Mouse (Mus musculus) heart, embryonic 15.5 days (tissue): ENCODE data around the gene Ccn1. TPM values are rescaled to one million over a fixed set of nuclear protein-coding genes. Genes with fewer than 3 reads are reported as not detected.
A peak's percentile ranks its signal among the peaks of the same experiment; 100 is the strongest.

Source experiments
- ATAC-seq: fragments of 200-750 bp; cut with Nextera tagmentation; replicated peaks from 2 replicates; pipeline ENCODE4 v1.8.0; 2017; ENCODE audit warnings: low read depth, moderate TSS enrichment; ENCODE audit not compliant: insufficient number of reproducible peaks, insufficient read depth, low FRiP score
- H3K27ac ChIP-seq: fragments of 300-500 bp; sonication (generic); 2 replicates; pipeline ENCODE4 v1.5.1; 2015; ENCODE audit warnings: mild to moderate bottlenecking, inconsistent platforms
- H3K27me3 ChIP-seq: fragments of 300-500 bp; sonication (generic); 2 replicates; pipeline ENCODE4 v1.6.1; 2015; ENCODE audit warnings: inconsistent platforms
- H3K36me3 ChIP-seq: fragments of 300-500 bp; sonication (generic); 2 replicates; pipeline ENCODE4 v1.6.1; 2015; ENCODE audit warnings: mild to moderate bottlenecking, inconsistent platforms
- H3K4me1 ChIP-seq: fragments of 300-500 bp; sonication (generic); replicated peaks from 2 replicates; pipeline ENCODE4 v1.6.1; 2015; ENCODE audit warnings: inconsistent platforms
- H3K4me2 ChIP-seq: fragments of 300-500 bp; sonication (generic); 2 replicates; pipeline ENCODE4 v1.6.1; 2015; ENCODE audit warnings: inconsistent platforms, mild to moderate bottlenecking, moderate library complexity
- H3K4me3 ChIP-seq: fragments of 300-500 bp; sonication (generic); 2 replicates; pipeline ENCODE4 v1.5.1; 2015; ENCODE audit warnings: mild to moderate bottlenecking, inconsistent platforms
- H3K9ac ChIP-seq: fragments of 300-500 bp; sonication (generic); 2 replicates; pipeline ENCODE4 v1.6.1; 2015; ENCODE audit warnings: mild to moderate bottlenecking, inconsistent platforms
- H3K9me3 ChIP-seq: fragments of 300-500 bp; sonication (generic); replicated peaks from 2 replicates; pipeline ENCODE4 v1.6.1; 2016; ENCODE audit warnings: inconsistent platforms
- WGBS: fragments of 180-500 bp; shearing (Covaris S2); methylation state at CpG from one replicate; pipeline ENCODE4 v1.1.7; 2015; ENCODE audit warnings: mixed read lengths; 5-methylcytosine and 5-hydroxymethylcytosine counted together
- polyA plus RNA-seq: library from polyadenylated mRNA; unstranded; fragments of >200 nt; fragmentation: Nextera tagmentation; extraction: Ambion mirVana; gene quantifications from 2 replicates; pipeline ENCODE4 v1.2.1, GENCODE M21; 2015

The Ccn1 gene
- polyA plus RNA-seq, 1 experiment from 2014 or later: 60.4 TPM

DNA sequence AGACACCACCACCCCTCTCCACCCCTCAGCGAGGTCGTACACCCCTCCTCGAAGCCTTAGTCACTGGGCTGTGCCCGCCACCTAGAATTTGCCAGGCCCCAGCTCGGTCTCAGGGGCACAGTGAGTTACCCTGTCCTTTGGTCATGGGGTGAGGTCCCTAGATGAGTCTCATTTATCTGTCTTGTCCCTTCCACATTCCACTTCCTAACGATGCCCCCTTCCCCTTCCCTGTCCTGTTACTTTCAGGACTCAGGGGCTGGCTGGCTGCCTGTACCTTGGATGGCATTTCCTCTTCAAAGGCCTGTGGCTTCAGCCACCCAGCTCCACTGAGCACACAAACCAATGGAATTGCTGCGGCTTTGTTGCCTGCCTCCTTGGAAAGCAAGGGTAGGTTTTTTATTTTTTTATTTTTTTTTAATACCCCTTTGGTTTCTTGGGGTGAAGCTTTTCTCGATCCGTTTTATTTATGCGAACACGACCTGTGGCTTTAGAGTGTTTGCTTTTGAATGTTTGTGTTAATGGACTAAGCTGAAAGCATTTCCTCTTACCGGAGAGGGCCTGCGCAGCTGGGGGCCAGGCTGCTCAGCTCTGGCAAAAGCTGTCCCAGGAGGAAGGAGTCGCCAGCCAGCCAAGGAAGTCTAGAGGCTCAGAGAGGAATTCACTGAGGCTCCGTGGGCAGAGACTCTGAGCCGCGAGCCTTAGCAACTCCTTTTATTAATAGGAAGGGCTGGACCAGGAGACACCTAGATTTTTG lies 35.2 kb downstream of the Ccn1 start:
- WGBS: 23% methylated on average over 17 of the region's 17 CpGs
- 0 out of 2 replicates have a peak overlapping the region, but pooled peaks have one; percentile 4 for H3K9ac ChIP-seq
- H3K4me2 ChIP-seq: peak overlapping the region; percentile 14; the same call in 1 of the 2 replicates
- 0 out of 2 replicates have a peak, but pooled peaks have one; percentile 31 for ATAC-seq
- H3K27ac ChIP-seq: peak overlapping the region; percentile 35
- peaks cover 10% of the 10 kb centered on the region for H3K4me1 ChIP-seq
- H3K36me3 ChIP-seq: no peaks in the 10 kb centered on the region
- no peaks in the 10 kb centered on the region for H3K9me3 ChIP-seq
- H3K4me3 ChIP-seq: no peak overlapping the region
- H3K27me3 ChIP-seq: no peaks in the 10 kb centered on the region

DNA sequence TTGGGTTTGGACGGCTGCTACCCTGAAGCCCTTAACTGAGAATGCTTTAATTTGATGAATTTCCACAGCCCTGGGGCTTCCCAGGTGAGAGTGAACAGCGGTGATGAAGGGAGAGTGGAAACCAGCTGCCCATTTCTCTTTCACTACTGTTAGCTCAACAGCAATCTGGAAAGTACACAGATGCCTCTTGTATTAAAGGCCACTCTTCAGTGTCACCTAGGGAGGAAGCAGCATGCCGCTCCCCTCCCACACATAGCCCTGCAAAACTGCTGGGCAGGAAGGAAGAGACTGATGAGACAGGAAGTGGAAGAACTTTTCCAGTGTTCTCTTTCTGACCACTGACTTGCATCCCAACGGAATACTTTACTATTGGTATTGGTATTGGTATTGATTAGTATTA lies 36.5 kb downstream of the Ccn1 start:
- no peak overlapping the region for H3K4me3 ChIP-seq
- WGBS: 66% methylated on average over 4 of the region's 4 CpGs
- H3K9me3 ChIP-seq: no peaks in the 10 kb centered on the region
- no peaks in the 10 kb centered on the region for H3K36me3 ChIP-seq
- ATAC-seq: no peak
- no peaks in the 10 kb centered on the region for H3K27me3 ChIP-seq
- H3K27ac ChIP-seq: no peak overlapping the region
- H3K4me2 ChIP-seq: no peak overlapping the region
- peaks cover 10% of the 10 kb centered on the region for H3K4me1 ChIP-seq
- no peak overlapping the region for H3K9ac ChIP-seq

DNA sequence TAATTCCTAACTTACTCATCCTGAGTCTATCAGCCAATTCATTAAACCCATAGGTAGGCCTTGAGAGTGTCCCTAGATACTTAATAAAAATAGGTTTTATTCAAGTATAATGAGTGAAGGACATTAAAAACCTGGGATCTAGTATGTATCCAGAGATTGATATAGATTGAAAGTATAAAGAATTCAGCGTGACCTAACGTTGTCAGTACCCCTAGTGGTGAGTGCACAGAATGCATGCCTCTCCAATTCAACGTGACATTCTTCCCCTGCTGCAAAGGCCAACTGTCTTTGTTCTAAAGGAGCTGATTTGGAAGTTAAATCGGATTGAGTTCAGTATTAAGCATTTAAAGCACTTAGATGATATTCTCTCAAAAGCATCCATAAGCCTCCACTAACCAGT lies 37.1 kb downstream of the Ccn1 start:
- Histone ChIP-seq H3K9me3 (no peaks in the 10 kb centered on the region), H3K4me1 (peaks cover 10% of the 10 kb centered on the region), H3K4me2 (no peak overlapping the region), H3K36me3 (no peaks in the 10 kb centered on the region), H3K27me3 (no peaks in the 10 kb centered on the region), H3K27ac (no peak overlapping the region), H3K4me3 (no peak overlapping the region), H3K9ac (no peak overlapping the region)
- ATAC-seq: no peak
- WGBS: 26% methylated on average over 4 of the region's 4 CpGs

DNA sequence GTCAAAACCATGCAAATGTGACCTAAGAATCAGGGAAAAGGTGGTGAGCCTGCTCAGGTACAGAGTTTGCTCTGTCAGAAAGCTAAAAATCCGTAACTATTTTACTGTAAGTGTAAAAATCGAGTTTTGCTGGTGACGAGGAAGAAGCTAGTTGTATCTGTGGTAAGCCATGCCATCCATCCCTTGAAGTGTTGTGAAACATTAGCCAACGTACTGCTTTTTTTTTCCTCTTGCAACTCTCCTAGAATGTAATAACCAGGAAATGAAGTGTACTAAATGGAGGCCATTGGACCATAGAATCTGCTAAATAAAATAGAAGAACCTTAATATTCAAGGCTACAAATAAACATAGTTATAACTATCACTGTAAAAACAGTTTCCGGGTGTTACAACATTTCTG lies 41.5 kb downstream of the Ccn1 start:
- Histone ChIP-seq H3K27ac (no peak overlapping the region), H3K27me3 (no peaks in the 10 kb centered on the region), H3K4me2 (no peak overlapping the region), H3K9me3 (no peaks in the 10 kb centered on the region), H3K4me1 (no peaks in the 10 kb centered on the region), H3K36me3 (peaks cover 18% of the 10 kb centered on the region; the same call in 1 of the 2 replicates), H3K9ac (no peak overlapping the region), H3K4me3 (no peak overlapping the region)
- 89% methylated on average over 5 of the region's 5 CpGs for WGBS
- no peak for ATAC-seq

DNA sequence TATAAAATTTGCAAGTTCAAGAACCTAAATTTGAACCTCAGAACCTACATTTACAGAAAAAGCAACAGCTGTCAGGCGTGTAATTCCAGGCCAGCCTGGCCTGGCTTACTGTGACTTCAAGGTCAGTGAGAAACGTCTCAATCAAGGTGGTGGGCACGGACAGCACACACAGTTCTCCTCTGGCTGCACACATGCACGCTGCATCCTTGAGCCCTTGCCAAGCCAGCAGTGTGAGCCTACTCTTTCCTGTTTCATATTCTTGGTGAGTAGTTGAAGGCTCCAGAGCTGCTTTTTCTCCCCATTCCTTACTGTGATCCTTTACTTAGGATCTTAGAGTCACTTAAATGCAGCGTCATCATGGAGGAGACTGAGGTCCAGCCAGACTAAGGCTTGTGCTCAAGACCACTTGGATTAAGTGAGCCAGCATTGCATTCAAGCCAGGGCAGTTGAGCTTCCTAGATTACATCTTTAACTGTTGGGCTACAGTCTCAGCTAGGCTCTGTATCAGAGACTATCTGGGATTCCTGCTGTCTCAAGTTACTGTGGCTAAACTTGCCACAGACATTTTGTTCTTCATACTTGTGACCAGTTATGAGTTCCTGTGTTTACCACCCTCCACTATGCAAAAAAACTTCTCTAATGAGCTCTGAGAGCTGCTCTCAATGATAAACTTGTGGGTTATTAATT lies 44.2 kb downstream of the Ccn1 start:
- Histone ChIP-seq H3K27me3 (no peaks in the 10 kb centered on the region), H3K4me2 (no peak overlapping the region), H3K9ac (no peak overlapping the region), H3K27ac (no peak overlapping the region), H3K36me3 (peaks cover 21% of the 10 kb centered on the region; the same call in 1 of the 2 replicates), H3K4me3 (no peak overlapping the region), H3K4me1 (0 out of 2 replicates have a peak, but pooled peaks cover 7% of the 10 kb centered on the region), H3K9me3 (no peaks in the 10 kb centered on the region)
- WGBS: 76% methylated on average over 5 of the region's 5 CpGs
- no peak for ATAC-seq

DNA sequence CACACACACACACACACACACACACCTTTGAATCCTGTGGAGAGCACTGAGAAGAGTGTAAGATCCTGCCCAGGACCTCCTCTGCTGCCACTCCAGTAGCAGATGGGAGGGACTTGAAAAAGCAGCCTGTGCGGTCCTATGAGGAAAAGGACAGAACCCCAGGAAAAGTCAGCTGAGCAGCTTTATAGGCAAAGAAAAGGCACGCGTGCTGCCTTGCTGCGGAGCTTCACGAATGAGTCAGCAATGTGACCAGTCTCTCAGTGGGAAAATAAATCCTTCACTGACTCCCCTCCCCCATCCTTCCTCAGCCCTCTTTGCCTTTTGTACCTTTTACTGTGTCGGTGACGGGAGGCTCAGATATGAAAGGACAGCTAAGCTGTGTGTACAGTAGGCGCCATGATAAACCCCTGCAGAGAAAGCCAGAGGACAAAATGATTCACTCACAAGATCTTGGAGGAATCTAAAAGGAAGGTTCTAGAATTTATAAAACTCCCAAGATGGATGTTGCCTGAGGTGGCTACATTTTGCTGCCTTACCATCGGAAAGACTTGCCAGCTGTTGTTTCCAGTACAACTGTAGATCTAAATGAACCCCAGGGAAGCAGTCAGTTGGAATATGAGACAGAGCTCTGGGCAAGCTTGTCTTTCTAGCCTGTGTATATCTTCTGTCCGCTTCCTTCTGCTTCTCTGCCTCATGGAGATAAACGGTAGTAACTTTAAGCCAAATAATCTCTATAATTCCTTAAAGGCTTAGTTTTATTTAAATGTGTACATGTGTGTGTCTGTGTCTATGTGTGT lies 47.2 kb downstream of the Ccn1 start:
- ATAC-seq: no peak
- H3K9me3 ChIP-seq: no peaks in the 10 kb centered on the region
- no peak overlapping the region for H3K4me3 ChIP-seq
- WGBS: 58% methylated on average over 11 of the region's 11 CpGs
- H3K4me1 ChIP-seq: 0 out of 2 replicates have a peak, but pooled peaks cover 7% of the 10 kb centered on the region
- no peak overlapping the region for H3K4me2 ChIP-seq
- H3K27ac ChIP-seq: no peak overlapping the region
- no peak overlapping the region for H3K9ac ChIP-seq
- H3K36me3 ChIP-seq: peaks cover 38% of the 10 kb centered on the region
- H3K27me3 ChIP-seq: no peaks in the 10 kb centered on the region

DNA sequence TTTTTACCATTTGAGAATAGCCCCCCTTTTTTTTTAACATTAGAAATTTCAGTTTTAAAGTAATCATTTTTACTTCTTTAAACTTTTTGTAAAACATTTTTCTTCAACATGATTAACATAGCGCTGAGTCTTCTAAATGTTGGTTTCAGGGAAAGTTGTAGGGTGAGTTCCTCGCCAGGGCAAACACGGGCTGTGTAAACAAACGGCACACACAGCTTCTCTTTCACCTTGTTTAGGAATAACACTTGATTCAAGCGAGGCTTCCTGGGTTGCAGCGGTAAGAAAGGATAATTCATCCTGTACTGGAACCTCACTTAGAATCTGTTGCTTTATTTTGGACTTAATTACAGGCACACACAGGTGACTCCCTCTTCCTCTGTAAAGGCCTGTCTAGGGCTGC lies 48.4 kb downstream of the Ccn1 start:
- Histone ChIP-seq H3K9ac (no peak overlapping the region), H3K4me3 (no peak overlapping the region), H3K4me1 (0 out of 2 replicates have a peak, but pooled peaks cover 7% of the 10 kb centered on the region), H3K27ac (no peak overlapping the region), H3K27me3 (no peaks in the 10 kb centered on the region), H3K36me3 (peaks cover 38% of the 10 kb centered on the region), H3K9me3 (no peaks in the 10 kb centered on the region), H3K4me2 (no peak overlapping the region)
- 76% methylated on average over 6 of the region's 6 CpGs for WGBS
- no peak for ATAC-seq

DNA sequence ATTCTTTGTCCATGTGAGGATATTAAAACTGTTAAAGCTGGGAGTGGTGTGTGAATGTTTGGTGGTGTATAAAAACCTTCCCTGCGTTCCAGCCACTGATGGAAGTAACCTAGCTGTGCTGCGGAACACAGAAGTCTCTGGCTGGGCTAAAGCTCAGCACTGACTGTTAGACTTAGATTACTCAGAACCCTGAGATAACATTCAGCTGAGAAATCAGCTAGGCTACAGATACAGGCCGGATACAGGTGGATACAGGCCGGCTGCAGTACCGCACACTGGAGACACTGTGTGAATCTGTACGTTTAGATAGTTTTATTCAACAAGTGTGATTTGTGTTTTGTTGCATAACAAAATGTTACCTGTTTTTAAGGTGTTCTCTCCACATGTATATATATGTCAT lies 49.0 kb downstream of the Ccn1 start:
- no peaks in the 10 kb centered on the region for H3K27me3 ChIP-seq
- H3K4me2 ChIP-seq: no peak overlapping the region
- H3K4me3 ChIP-seq: no peak overlapping the region
- no peaks in the 10 kb centered on the region for H3K9me3 ChIP-seq
- 62% methylated on average over 6 of the region's 6 CpGs for WGBS
- H3K4me1 ChIP-seq: 0 out of 2 replicates have a peak, but pooled peaks cover 7% of the 10 kb centered on the region
- H3K36me3 ChIP-seq: peaks cover 41% of the 10 kb centered on the region
- no peak overlapping the region for H3K9ac ChIP-seq
- H3K27ac ChIP-seq: no peak overlapping the region
- ATAC-seq: no peak

DNA sequence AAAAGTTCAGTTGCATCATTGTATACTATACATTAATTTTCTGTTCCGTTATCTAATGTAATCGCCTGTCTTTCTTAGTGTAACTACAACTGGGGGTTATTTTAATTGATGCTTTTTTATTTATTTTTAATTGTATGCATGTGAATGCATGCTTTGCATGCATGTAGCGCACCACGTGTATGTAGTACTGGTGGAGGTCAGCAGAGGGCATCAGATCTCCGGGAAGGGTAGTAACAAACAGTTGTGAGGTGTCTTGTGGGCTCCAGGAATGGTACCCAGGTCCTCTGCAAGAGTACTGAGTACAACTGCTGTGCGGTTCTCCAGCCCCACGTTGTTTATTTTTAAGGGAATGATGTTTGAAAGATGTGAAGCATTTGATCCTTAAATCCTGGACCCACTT lies 50.7 kb downstream of the Ccn1 start:
- no peak overlapping the region for H3K27ac ChIP-seq
- 0 out of 2 replicates have a peak, but pooled peaks cover 7% of the 10 kb centered on the region for H3K4me1 ChIP-seq
- no peak for ATAC-seq
- H3K4me3 ChIP-seq: no peak overlapping the region
- 93% methylated on average over 7 of the region's 7 CpGs for WGBS
- H3K4me2 ChIP-seq: no peak overlapping the region
- H3K27me3 ChIP-seq: no peaks in the 10 kb centered on the region
- H3K9ac ChIP-seq: no peak overlapping the region
- peaks cover 41% of the 10 kb centered on the region for H3K36me3 ChIP-seq
- H3K9me3 ChIP-seq: no peaks in the 10 kb centered on the region
